Mouse (Mus musculus) lung, embryonic 14.5 days (tissue): ENCODE data around the gene Sox9. TPM values are rescaled to one million over a fixed set of nuclear protein-coding genes. Genes with fewer than 3 reads are reported as not detected.

ENCODE experiments used
- ATAC-seq: fragments of 200-750 bp; cut with Nextera tagmentation; 2 replicates; pipeline ENCODE4 v1.8.0; 2017; ENCODE audit warnings: mild to moderate bottlenecking, moderate TSS enrichment, moderate library complexity; ENCODE audit not compliant: insufficient read depth
- DNase-seq: peaks from one replicate; pipeline ENCODE4 v3.0.0-alpha.2; 2015
- H3K27ac ChIP-seq: fragments of 300-500 bp; sonication (generic); 2 replicates; pipeline ENCODE4 v1.5.1; 2014; ENCODE audit warnings: low read depth, mild to moderate bottlenecking, moderate library complexity
- H3K27me3 ChIP-seq: fragments of 300-500 bp; sonication (generic); 2 replicates; pipeline ENCODE4 v1.6.1; 2014; ENCODE audit warnings: low read length, control low read depth; ENCODE audit not compliant: insufficient read depth
- H3K36me3 ChIP-seq: fragments of 300-500 bp; sonication (generic); 2 replicates; pipeline ENCODE4 v1.6.1; 2014; ENCODE audit warnings: control low read depth; ENCODE audit not compliant: insufficient read depth
- H3K4me1 ChIP-seq: fragments of 300-500 bp; sonication (generic); 2 replicates; pipeline ENCODE4 v1.6.1; 2014; ENCODE audit warnings: antibody characterized with exemption, control low read depth; ENCODE audit not compliant: insufficient read depth
- H3K4me2 ChIP-seq: fragments of 300-500 bp; sonication (generic); 2 replicates; pipeline ENCODE4 v1.6.1; 2014; ENCODE audit warnings: mild to moderate bottlenecking
- H3K4me3 ChIP-seq: fragments of 300-500 bp; sonication (generic); 2 replicates; pipeline ENCODE4 v1.5.1; 2014; ENCODE audit warnings: low read depth, low read length
- H3K9ac ChIP-seq: fragments of 300-500 bp; sonication (generic); 2 replicates; pipeline ENCODE4 v1.6.1; 2014
- H3K9me3 ChIP-seq: fragments of 300-500 bp; sonication (generic); 2 replicates; pipeline ENCODE4 v1.6.1; 2016; ENCODE audit warnings: low read depth, low read length, control low read depth
- CTCF ChIP-seq: IDR thresholded peaks from 2 replicates; pipeline ENCODE4 v1.5.1; 2016; ENCODE audit warnings: antibody characterized with exemption, low read depth
- WGBS: fragments of 180-500 bp; shearing (Covaris S2); extraction: QIAGEN DNeasy Blood & Tissue Kit; methylation state at CpG from one replicate; pipeline ENCODE4 v1.1.7; 2014; 5-methylcytosine and 5-hydroxymethylcytosine counted together
- polyA plus RNA-seq: library from polyadenylated mRNA; unstranded; fragments of >200 nt; fragmentation: Nextera tagmentation; extraction: Ambion mirVana; gene quantifications from 2 replicates; pipeline ENCODE4 v1.2.1, GENCODE M21; 2014

Sox9 gene
- polyA plus RNA-seq, 1 experiment from 2014 or later: 75.7 TPM

DNA sequence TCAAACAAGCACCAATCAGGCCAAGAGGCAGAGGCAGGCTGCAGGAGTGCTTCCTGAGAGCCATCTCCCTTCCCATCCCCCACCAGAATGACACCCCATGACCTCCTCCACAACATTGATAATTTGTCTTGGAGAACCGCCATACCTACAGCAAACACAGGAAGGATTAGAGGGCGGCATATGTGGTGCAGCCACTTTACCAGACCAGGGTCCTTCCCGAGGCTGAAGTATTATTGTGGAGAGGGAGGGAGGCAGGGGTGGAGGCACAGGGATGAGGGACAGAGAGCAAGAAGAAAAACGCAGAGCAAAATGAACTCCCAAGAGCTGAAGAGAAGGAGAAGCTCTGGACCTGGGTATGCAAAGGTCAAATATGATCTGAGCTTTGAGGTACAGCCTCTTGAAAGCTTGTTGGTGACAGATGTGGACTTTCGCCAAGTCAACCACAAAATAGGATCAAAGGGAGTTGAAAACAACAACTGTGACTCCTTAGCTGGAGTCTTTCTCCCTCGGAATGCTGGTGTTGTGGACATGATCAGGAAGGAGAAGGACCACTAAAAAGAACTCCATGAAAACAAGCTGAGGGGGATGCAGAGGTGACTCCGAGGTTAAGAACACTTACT, 36.7 kb downstream of the Sox9 start:
- H3K4me1 ChIP-seq: peaks cover 11% of the 10 kb centered on the region; the same call in 1 of the 2 replicates
- 36% methylated on average over 7 of the region's 7 CpGs for WGBS
- H3K9me3 ChIP-seq: no peaks in the 10 kb centered on the region
- TF ChIP-seq CTCF: no peak
- H3K9ac ChIP-seq: no peak overlapping the region
- H3K36me3 ChIP-seq: no peaks in the 10 kb centered on the region
- H3K4me2 ChIP-seq: no peak overlapping the region
- no peak overlapping the region for H3K27ac ChIP-seq
- peak; percentile 19 for DNase-seq
- H3K4me3 ChIP-seq: no peak overlapping the region
- ATAC-seq: no peak; the same call in 1 of the 2 replicates
- H3K27me3 ChIP-seq: no peaks in the 10 kb centered on the region

GRCm38 (mm10) chr11:112821536-112821935, 39.5 kb downstream of the Sox9 start:
- WGBS: 56% methylated on average over 2 of the region's 2 CpGs
- no peak overlapping the region for H3K4me2 ChIP-seq
- H3K4me3 ChIP-seq: no peak overlapping the region
- H3K9ac ChIP-seq: no peak overlapping the region
- H3K9me3 ChIP-seq: no peaks in the 10 kb centered on the region
- peaks cover 11% of the 10 kb centered on the region; the same call in 1 of the 2 replicates for H3K4me1 ChIP-seq
- ATAC-seq (no peak), DNase-seq (peak; percentile 56)
- TF ChIP-seq CTCF: no peak
- no peaks in the 10 kb centered on the region for H3K36me3 ChIP-seq
- H3K27ac ChIP-seq: no peak overlapping the region
- no peaks in the 10 kb centered on the region for H3K27me3 ChIP-seq

DNA sequence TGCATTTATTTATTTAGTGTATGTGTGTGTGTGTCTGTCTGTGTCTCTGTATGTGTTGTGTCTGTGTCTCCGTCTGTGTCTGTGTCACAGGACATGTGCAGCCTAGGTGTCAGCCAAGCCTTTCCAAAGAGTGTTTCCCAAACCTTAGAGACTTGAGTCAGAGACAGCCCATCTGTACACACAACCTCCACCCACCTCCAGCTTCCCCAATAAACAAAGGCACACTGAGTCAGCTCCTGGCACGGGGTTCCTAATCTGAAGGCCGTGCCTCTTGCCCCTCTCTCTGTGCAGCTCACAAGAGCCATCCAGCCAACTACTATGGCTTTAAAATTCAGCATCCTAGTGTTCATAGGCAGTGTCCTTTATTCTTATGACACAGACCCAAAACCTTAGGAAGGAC, 42.1 kb downstream of the Sox9 start:
- 44% methylated on average over 3 of the region's 3 CpGs for WGBS
- Histone ChIP-seq H3K27me3 (no peaks in the 10 kb centered on the region), H3K4me3 (no peak overlapping the region), H3K9ac (no peak overlapping the region), H3K36me3 (no peaks in the 10 kb centered on the region), H3K4me2 (no peak overlapping the region), H3K27ac (no peak overlapping the region), H3K4me1 (peaks cover 3% of the 10 kb centered on the region; the same call in 1 of the 2 replicates), H3K9me3 (no peaks in the 10 kb centered on the region)
- no peak for DNase-seq
- no peak for TF ChIP-seq CTCF
- ATAC-seq: no peak

DNA sequence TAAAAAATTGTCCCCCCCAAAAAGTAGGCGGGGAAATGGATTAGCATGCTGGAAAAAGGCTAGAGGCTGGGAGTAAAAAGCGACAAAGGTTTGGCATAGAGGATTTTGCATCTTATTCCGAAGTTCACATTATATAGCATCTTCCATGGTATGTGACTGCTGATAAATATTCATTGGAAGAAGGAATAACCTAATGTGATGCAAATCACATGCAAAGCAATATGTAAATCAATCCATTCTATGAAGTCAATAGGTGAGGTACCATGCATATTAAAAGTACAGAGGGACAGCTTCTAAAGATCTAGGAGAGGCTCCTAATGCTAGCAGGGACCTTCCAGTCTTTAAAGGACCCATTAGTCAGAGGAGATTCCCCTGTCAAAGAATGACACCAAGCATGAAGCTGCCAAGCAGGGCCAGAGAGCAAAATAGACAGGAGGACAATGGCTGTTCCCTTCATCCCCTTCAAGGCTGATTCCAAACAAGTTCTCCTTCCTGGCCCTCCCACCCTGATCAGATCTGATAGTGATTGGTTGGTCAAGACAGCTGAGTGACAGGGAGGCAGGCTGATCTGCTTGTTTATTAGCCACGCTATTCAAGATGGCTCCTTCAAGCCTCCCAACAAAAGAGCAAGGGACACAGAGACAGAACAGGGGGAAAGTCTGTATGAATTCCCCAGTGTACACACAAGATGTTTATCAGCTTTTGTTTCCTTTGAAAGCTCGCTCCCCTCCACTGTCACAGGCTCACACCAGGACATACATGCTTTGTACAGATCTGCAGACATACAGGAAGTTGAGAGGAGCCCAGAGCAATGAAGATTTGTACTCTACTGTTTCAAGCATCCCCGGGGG, 44.4 kb downstream of the Sox9 start:
- H3K9me3 ChIP-seq: no peaks in the 10 kb centered on the region
- H3K27me3 ChIP-seq: no peaks in the 10 kb centered on the region
- no peak overlapping the region for H3K4me3 ChIP-seq
- H3K4me1 ChIP-seq: peaks cover 3% of the 10 kb centered on the region; the same call in 1 of the 2 replicates
- DNase-seq (no peak), ATAC-seq (no peak)
- 75% methylated on average over 6 of the region's 6 CpGs for WGBS
- no peak overlapping the region for H3K4me2 ChIP-seq
- H3K36me3 ChIP-seq: no peaks in the 10 kb centered on the region
- no peak for TF ChIP-seq CTCF
- no peak overlapping the region for H3K9ac ChIP-seq
- H3K27ac ChIP-seq: no peak overlapping the region

DNA sequence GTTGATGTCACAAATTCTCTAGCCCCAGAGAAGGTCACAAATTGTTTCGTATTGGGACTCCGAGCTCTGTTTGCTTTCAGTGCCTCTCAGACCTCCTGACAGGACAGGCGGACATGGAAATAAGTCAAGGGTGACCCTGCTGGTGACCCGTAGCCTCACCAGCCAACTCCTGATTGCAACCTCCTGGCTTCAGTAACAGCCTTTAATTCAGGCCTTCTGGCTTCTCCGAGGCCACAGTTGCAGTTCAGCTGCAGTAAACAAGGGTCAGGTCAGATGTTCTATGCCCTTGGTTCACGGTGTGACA, 45.0 kb downstream of the Sox9 start:
- Histone ChIP-seq H3K4me3 (no peak overlapping the region), H3K9me3 (no peaks in the 10 kb centered on the region), H3K27ac (no peak overlapping the region), H3K27me3 (no peaks in the 10 kb centered on the region), H3K36me3 (no peaks in the 10 kb centered on the region), H3K4me2 (no peak overlapping the region), H3K9ac (no peak overlapping the region), H3K4me1 (peaks cover 3% of the 10 kb centered on the region; the same call in 1 of the 2 replicates)
- DNase-seq (no peak), ATAC-seq (no peak)
- WGBS: 34% methylated on average over 6 of the region's 6 CpGs
- TF ChIP-seq CTCF: no peak

DNA sequence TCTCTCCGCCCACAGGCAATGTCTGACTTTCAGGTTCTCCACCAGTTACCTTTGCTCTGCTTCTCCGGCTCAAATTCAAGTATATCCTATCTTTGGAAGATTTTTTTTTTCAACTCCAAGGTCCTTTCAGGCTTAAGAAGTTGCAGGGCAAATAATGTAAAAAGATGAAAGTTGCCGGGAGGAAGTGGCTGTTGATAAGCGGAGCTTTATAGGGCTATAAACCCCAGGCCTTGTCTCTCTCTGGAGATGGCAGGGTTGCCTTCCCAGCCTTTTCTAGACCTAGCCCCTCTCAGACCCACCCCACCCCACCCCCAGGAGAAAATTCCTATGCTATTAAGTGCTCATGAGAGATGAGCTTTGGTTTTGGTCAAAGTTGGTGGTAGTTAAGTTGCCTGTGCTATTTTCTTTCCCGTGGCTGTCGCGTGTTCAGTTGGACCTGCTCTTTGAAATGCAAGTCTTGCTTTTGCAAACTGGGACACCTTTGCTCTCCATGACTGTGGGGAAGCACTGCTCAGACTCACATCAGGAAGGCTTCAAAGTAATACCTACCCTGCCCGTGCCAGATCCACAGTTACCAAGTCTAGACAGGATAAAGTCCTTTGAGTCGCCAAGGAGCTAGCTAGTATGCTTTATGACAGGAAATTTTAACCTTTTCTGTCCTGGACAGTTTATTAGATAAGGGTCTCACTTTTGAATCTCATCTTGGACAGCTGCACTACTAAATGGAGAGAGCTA, 46.7 kb downstream of the Sox9 start:
- H3K27ac ChIP-seq: no peak overlapping the region
- no peak overlapping the region for H3K4me3 ChIP-seq
- no peaks in the 10 kb centered on the region for H3K27me3 ChIP-seq
- no peak for TF ChIP-seq CTCF
- 53% methylated on average over 9 of the region's 9 CpGs for WGBS
- no peaks in the 10 kb centered on the region for H3K36me3 ChIP-seq
- ATAC-seq (no peak), DNase-seq (peak; percentile 40)
- H3K9me3 ChIP-seq: no peaks in the 10 kb centered on the region
- H3K9ac ChIP-seq: no peak overlapping the region
- H3K4me2 ChIP-seq: no peak overlapping the region
- peaks cover 3% of the 10 kb centered on the region; the same call in 1 of the 2 replicates for H3K4me1 ChIP-seq
